Mouse (Mus musculus): ENCODE measurements around the gene Ablim1.

Ablim1 gene

DNA sequence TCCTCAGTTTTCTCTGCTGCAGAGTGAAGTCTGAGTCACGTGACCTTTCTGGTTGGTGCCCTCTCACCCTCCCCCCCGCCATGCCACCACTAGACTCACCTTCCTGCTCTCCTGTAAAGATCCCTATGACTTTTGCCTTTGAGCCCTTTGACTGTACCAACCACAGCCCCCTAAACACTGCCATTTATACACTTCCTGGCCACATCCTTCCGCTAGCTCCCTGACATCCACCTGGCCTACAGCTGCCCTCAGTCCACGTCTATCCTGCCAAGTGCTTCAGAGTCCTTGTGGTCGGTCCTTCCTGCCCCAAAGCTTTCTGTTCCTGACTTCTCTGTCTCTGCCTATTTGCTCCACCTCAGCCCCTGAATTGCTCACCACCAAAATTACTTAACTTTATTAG, 29.1 kb upstream of the Ablim1 start:
- DNase-seq (ENCODE audit: low read depth, low spot score) = no peak

DNA sequence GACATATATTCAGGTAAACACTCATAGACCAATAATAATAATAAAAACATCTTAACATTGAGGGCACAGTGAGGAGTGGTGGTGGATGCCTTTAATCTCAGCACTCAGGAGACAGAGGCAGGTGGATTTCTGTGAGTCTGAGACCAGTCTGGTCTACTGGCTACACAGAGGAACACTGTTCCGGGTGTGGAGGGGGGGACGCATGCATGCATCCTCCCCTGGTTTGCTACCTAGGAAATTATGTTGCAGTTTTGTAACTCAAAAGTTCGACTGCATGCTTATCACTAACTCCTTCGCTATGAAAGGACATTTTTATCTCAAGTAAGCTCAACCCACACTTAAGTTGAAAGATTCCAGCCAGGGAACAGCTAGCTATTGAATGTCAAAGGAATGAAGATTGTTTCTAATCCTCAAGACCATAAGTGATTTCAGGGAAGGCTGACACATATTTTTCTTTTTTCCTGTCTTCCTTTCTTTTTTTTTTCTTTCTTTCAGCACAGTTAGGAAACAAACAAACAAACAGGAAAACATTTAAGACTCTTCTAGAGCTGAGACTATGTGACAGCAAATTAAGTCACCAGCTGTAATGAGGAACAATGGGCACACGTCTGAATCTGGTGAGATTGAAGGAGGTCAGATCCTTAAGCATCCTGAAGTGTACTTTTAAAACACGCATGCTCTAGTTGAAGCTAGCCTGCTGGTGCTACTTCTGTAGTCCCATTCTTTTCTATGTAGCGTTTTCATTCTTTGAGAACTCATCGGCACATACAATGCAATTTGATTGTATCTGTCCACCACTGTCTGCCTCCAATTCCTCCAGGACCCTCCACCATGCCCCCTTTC, 26.4 kb upstream of the Ablim1 start:
- DNase-seq (ENCODE audit: low read depth, low spot score) = no peak

DNA sequence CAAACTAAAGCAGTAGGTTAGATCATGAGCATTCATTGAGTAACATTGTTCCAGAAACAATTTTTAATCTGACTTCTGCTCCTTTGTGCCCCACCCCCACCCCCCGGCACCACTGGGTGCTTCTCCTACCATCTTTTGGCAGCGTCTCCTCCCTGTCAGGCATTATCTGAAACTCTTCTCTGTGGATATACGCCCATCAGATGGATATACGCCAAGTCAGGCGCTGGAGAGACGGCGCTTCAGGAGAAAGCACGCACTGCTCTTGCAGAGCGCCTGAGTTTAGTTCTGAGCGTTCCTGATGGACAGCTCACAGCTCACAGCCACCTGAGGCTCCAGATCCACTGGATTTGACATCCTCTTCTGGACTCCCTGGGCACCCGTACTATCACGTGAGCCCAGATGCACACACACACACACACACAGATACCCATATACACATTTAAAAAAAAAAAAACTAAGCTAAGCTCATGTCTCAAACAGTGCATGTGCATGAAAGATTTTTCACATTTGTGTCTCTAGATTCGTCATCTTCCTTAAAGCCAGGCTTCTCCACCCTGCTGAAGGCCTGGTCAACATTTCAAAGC, 24.7 kb upstream of the Ablim1 start:
- DNase-seq (ENCODE audit: low read depth, low spot score) = no peak

DNA sequence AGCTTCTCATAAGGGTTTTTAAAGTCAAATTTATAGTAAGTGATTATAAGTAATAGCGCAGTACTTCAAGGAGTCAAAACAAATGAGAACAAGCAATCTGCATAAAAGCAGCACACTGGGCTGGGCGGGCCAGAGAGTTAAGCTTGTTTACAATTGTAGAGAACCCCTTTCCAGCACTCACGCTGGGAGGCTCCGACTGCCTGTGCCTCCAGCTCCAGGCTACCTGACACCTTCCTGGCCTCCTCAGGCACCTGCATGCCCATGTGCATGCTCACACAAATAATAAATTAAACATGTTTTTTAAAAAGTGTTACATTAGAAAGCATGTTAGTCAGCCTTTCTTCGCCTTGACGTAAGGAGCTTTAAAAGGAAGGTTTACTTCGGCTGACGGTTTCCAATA, 20.4 kb upstream of the Ablim1 start:
- no peak for DNase-seq (ENCODE audit: low read depth, low spot score)

DNA sequence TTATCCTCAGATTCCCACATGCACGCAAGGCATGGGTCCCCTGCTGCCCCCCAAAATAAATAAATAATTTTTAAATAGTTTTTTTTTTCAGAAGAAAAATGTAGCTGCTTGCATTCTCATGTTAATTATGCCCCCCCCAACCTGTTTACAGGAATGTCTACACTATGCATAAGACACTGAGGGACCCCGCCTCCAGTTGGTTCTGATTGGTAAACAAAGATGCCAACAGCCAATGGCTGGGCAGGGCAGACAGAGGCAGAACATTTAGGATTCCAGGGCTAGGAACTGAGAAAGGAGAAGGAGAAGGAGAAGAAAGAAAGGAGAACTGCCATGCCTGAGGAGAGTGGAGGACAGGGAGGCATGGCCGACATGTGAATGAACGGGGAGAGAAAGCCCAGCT, 18.6 kb upstream of the Ablim1 start:
- DNase-seq (ENCODE audit: low read depth, low spot score) = peak; percentile 82

DNA sequence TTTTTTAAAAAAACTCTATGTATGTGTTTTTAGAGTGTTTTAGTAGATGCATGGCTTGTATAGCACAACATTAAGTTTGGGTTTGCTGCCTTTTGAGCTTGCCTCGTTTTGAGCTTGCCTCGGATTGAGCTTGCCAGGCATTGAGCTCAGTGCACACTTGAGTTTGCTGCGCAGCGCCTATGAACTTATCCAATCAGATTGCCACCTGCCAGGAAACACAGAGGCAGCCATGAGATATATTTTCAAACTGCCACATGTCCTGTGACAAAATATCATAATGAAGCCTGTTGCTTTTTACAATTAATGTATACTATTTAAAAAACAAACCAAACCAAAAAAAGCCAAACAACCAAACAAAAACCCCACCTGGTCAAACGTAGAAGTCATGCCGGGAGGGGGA, 16.5 kb upstream of the Ablim1 start:
- DNase-seq (ENCODE audit: low read depth, low spot score) = no peak

DNA sequence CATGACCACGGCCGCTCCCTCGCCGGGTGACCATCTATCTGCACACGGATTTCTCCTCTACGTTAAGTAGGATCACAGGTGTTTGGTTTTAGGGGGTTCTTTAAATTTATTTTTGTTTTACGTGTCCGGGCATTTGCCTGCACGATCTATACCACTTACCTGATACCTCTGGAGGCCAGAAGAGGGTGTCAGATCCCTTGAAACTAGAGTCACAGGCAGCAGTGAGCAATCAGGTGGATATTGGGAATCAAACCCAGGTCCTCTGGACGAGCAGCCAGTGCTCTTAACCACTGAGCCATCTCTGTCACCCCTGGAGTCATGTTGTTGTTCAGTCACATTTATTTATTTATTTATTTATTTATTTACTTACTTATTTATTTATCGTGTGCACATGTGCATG, 15.6 kb upstream of the Ablim1 start:
- no peak for DNase-seq (ENCODE audit: low read depth, low spot score)

DNA sequence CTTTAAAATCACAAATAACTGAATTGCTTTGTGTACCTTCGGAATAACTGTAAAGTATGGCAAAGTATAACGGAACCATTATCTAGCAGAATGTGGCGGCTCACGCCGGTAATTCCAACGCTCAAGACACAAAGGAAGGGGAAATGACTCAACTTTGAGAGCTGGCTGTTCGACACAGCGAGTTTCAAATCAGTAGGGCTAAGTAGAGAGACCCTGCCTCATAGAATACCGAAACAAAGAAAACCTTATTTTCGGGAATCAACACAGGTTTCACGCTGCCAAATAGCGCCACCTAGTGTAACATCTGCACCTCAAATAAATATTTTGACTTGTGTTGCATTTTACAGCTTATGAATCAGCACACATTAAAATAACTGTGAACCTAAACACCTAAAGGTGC, 14.1 kb upstream of the Ablim1 start:
- peak; percentile 57 for DNase-seq (ENCODE audit: low read depth, low spot score)

DNA sequence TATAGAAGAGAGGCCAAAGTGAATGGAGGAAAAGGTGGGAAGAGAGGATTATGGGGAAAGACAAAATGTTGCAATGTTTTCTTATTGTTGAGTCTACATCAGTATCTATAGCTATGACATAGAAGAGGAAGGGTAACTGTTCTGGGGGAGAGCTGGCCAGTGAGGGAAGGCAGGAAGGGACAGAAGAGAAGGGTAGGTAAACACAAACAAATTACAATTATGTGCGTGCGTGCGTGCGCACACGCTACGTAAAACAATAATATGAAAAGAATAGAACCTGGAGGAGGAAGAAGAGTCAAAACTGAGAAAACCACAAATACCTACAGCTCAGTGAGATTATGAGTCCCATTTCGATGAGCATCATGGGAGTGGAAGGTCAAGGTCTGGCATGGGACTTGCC, 13.6 kb upstream of the Ablim1 start:
- no peak for DNase-seq (ENCODE audit: low read depth, low spot score)

DNA sequence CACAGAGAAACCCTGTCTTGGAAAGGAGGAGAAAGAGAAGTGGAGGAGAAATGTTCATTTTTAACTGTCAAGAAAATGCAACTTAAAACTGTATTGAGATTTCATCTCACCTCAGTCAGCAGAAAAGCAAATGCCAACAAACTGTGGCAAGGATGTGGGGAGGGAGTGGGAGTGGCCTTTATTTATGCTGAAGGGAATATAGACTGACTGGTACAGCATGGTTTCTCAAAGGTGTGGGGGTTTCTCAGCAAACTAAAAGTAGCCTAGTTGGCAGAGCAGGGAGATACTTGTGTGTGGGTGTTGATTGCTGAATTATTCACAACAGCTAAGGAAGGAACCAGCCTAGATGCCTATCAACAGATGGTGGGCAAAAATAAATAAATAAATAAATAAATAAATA, 13.0 kb upstream of the Ablim1 start:
- DNase-seq (ENCODE audit: low read depth, low spot score) = no peak

DNA sequence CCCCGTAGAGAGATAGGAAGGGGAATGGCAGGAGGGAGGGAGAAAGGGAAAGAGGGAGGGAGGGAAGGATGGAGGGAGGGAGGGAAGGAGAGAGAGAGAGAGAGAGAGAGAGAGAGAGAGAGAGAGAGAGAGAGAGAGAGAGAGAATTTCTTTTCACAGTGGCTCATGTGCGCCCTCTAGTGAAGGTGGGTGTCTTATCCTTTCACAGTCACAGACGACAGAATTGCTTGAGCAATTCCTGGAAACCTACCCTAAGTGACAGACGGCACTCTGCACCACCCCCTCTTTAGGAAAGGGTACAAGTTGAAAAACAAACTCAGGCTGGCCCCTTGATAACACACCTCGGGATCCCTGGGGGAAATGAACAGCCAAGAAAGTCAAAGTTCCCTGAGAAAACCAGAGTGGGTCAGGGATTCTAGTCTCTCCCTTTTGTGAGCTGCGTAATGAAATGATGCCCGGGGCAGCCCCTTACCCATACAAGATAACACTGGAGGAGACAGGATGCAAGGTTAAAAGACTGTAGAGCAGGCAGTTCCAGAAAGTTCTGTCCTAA, 11.1 kb upstream of the Ablim1 start:
- DNase-seq (ENCODE audit: low read depth, low spot score) = peak; percentile 60

DNA sequence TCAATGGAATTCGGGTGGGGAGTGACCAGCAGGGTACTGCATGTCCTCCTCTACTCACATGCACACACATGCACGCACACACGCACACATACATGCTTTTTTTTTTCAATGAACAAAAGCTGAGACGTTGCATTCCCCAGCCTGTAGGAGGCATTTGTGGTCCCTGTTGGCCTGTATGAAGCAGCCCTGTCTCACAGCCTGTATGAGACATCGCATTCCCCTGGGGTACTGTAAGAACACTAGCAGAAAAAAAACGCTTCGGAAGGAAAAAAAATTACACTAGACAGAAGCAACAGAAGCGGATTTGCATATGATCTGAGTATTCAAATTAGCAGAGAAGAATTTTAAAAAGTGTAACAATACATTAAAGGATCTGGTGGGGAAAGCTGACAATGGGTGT, 8.4 kb upstream of the Ablim1 start:
- no peak for DNase-seq (ENCODE audit: low read depth, low spot score)

DNA sequence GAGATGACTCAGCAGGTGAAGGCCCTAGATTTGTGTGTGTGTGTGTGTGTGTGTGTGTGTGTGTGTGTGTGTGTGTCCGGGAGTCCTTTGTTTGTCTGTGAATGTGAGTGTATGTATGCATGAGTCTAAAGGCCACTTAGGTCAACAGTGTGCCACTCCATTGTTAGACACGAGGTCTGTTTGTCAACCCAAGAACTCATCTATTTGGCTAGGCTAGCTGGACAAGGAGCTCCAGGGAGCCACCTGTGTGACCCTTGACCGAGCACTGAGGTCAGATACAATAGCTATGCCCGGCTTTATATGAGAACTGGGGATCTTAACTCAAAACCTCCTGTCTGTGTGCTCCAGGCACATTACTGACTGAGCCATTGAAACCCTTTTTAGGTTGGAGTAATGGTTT, 7.8 kb upstream of the Ablim1 start:
- DNase-seq (ENCODE audit: low read depth, low spot score) = no peak

DNA sequence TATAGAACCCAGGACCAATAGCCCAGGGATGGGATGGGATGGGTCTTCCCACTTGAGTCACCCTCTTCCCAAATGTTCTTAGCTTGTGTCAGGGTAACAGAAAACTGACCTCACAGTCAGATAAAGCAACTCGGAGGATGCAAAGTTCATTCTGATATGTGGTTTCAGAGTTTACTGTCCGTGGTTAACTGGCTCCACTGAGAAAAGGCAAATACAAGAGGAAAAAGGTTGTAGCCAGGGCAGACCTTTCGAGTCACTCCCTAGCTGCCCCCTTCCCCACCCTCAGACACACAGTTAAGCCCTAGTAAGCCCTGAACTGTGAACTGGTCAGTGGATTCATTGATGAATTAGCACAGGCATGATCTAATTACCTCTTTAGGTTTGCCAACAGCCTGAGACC, 7.1 kb upstream of the Ablim1 start:
- DNase-seq (ENCODE audit: low read depth, low spot score) = no peak

DNA sequence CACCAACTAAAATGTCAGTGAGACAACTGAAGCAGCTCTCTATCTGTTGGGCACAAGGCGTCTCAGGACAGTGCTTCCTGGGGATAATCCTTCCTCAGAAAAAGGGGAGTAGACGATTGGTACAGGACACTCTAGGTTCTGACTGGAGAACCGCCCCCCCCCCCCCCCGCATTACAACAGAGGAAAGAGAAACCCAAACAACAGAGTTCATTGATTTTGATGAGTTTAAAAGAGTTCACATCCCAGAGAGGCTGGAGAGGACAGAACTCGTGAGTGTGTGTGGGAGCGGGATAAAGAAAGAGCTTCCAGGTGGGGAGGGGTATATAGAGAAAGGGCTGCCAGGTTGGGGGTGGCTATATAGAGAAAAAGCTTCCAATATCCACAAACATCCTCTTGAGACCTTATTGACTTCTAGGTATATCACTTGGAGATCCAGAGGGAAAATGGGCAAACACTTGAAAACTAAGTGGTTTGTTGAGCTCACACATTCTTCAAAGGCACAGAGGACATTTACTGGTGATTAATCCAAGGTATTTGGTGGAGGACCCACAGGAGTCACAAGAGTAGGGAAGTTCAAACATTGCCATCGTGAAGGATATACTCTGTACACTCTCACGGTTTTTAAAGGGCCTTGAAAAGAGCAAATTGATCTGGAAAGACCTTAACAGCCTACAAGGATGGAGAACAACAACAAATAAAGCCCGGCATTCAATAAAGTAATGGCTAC, 6.1 kb upstream of the Ablim1 start:
- no peak for DNase-seq (ENCODE audit: low read depth, low spot score)

DNA sequence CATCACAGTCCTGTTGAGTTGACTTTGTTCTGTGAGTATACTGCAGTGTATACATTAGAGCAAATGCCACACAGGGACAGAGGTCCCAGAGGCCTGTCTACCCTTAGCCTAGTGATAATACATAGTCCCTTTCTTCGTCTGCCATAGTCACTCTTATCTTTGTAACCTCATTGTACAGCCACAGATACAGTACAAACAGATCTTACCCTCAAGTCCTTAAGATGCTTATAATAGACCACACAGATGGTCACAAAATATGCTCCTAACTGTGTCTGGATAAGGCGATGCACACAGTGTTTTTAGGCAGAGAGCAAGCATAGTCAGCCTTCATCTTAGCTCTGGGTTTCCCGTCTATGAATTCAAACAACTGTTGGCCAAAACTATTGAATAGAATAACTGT, 1.9 kb upstream of the Ablim1 start:
- DNase-seq (ENCODE audit: low read depth, low spot score) = no peak

DNA sequence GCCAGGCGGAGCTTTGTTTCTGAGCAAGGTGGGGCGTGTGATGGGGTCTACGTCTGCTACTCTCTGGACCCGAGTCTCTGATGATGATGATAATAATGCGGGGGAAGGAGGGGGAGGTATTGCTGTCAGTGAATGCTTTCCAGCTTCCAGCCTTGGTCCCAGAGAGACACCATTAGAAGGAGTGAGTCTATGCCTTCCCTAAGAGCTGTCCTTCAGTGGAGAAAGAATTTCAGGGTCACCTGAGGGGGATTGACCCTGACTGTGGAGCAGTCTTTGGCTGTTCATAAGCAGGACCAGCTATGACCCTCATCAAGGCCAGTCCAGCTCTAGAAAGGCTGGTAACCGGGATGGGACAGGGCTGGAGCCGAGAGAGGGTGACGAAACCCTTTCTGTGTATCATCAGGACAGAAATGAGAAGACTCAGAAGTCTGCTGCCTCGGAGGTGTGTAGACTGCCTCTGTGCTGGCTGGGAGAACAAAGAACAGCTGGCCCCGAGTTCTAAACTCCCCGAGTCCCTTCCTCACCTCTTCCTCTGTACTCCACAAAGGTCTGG, 370 bp upstream of the Ablim1 start:
- DNase-seq (ENCODE audit: low read depth, low spot score) = no peak

DNA sequence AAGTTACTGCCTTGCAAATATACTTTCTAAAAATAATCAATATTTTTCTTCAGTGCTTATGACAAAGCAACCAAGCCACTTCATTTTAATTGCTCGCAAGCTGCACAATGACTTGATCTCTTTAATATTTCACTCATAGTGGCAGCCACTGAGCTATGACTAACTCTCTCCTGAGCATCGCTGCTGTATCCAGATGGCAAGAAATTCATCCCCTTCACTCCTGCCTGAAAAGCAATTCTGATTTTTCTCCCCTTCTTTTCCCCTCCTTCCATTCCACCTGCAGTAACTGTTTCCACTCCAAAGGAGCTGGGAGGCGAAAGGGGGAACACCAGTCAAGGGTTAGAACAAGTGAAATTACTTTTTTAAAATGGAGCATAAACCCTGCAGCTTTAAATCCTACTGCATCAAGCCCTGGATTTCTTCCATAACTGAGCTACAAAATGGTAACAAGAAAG, 801 bp downstream of the Ablim1 start:
- no peak for DNase-seq (ENCODE audit: low read depth, low spot score)

DNA sequence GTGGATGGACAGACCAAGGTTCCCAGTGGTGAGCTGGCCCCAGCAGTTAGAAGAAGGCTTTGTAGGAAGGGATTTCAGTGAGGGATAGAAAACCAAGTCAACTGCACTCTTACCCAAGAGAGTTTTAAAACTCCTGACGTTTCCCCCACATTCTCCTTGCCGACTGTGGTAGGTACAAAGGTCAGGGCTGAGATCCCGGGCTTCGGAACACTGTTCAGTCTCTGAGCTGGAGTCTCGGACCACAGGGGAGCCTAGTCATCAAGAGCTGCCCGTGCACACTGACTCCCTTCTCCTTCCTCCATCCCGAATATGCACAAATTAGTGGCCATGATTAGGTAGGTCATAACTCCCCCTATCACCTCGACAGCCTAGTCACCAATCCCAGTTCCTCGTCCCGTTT, 1.5 kb downstream of the Ablim1 start:
- no peak for DNase-seq (ENCODE audit: low read depth, low spot score)

DNA sequence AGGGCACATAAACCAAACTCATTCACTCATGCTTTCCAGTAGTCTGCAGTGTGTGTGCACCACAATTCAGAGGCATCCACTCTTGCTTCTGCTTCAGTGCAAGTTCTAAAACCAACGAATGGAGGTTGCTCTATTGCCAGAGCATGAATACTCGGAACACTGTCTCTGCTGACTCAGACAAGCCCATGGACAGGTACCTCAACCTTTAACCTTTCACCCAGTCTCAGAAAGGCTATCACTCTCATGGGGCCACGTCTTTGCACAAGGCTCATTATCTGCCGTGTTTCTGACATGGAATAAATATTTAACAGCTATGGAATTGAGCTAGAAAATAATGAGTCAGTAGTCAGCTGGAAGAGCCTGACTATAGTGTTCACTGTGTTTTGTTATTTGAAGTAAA, 4.7 kb downstream of the Ablim1 start:
- no peak for DNase-seq (ENCODE audit: low read depth, low spot score)

DNA sequence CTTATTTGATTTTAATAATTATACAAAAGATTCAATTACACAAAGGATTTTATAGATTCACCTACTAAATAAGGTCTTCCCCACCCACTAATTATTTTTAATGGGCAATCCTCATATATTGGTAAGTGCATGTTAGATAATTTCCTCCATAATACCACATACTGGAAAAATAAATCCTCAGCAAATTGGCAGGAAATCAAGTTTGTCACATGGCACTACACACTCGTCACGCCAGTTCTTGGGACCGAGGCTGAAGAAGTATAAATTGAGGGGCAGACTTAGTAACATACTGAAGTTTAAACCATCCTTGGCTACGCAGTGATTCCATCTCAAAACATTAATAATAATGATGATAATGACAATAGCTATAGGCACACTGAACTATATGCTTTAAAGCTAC, 8.1 kb downstream of the Ablim1 start:
- DNase-seq (ENCODE audit: low read depth, low spot score) = no peak

DNA sequence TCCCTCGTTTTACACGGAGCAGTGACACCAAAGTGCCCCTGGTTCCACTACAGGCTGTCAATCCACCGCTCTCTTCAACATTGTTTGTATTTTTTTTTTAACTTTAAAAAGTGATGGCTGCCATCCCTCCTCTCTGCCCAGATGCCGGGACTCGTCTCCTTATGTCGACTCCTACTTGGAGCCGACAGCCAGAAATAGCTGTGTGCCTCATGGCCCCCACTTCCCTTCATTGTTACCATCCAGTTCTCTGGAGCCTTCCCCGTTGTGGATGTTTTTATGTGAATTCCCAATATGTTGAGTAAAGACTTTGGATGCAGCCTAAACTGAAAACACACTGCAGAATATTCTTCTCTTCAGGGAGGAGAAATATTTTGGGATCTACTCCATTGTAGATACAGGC, 8.7 kb downstream of the Ablim1 start:
- no peak for DNase-seq (ENCODE audit: low read depth, low spot score)

Measured in R1 (cell line).